Mouse (Mus musculus) lung, embryonic 16.5 days (tissue): ENCODE measurements at regions not wholly inside any gene's neighbourhood (a gene's known extent, or its start where the extent isn't known, plus 50 kb on each side); places are given as distances from the start of the nearest gene placed in this dataset.
A peak's percentile ranks its signal among the peaks of the same experiment; 100 is the strongest.
"Not testable (repeated sequence)": the region's sequence is repeated elsewhere in the genome, so short reads cannot be mapped to it uniquely, and the experiment has no call there.

Source experiments
- ATAC-seq: fragments of 200-750 bp; cut with Nextera tagmentation; 2 replicates; pipeline ENCODE4 v1.8.0; 2017; ENCODE audit warnings: low read depth, mild to moderate bottlenecking, moderate library complexity
- H3K27ac ChIP-seq: fragments of 300-500 bp; sonication (generic); 2 replicates; pipeline ENCODE4 v1.5.1; 2014; ENCODE audit warnings: mild to moderate bottlenecking, control low read depth, low read length
- H3K27me3 ChIP-seq: fragments of 300-500 bp; sonication (generic); 2 replicates; pipeline ENCODE4 v1.6.1; 2014; ENCODE audit warnings: low read depth, low read length, mixed read lengths; ENCODE audit not compliant: control insufficient read depth, insufficient read depth
- H3K36me3 ChIP-seq: fragments of 300-500 bp; sonication (generic); 2 replicates; pipeline ENCODE4 v1.6.1; 2014; ENCODE audit warnings: low read length; ENCODE audit not compliant: control insufficient read depth, insufficient read depth
- H3K4me1 ChIP-seq: fragments of 300-500 bp; sonication (generic); replicated peaks from 2 replicates; pipeline ENCODE4 v1.6.1; 2014; ENCODE audit warnings: low read length, mixed read lengths; ENCODE audit not compliant: control insufficient read depth, insufficient read depth
- H3K4me2 ChIP-seq: fragments of 300-500 bp; sonication (generic); 2 replicates; pipeline ENCODE4 v1.6.1; 2014; ENCODE audit warnings: low read depth, low read length, control low read depth
- H3K4me3 ChIP-seq: fragments of 300-500 bp; sonication (generic); 2 replicates; pipeline ENCODE4 v1.5.1; 2014; ENCODE audit warnings: mild to moderate bottlenecking, low read length, control low read depth
- H3K9ac ChIP-seq: fragments of 300-500 bp; sonication (generic); 2 replicates; pipeline ENCODE4 v1.6.1; 2014; ENCODE audit warnings: low read length, control low read depth
- H3K9me3 ChIP-seq: fragments of 300-500 bp; sonication (generic); 2 replicates; pipeline ENCODE4 v1.6.1; 2016; ENCODE audit warnings: low read length; ENCODE audit not compliant: control insufficient read depth
- WGBS: fragments of 180-500 bp; shearing (Covaris S2); extraction: QIAGEN DNeasy Blood & Tissue Kit; methylation state at CpG from one replicate; pipeline ENCODE4 v1.1.7; 2014; 5-methylcytosine and 5-hydroxymethylcytosine counted together

DNA sequence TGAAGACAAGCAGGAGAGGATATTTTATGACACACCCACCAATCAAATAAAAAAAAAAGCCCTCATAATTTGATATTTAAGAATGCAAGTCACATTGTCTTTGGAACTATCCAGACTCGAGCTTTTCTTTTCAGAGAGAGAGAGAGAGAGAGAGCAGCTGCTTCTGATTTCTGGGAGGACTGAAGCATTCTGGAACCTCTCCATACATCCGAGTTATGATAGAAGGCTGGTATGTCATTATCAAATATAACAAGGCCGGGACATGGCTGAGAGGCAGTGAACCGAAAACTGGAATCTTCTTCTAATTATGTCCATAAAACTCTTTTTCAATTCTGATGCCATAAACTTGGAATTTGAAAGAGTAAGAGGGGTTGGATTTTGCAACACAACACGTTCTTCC is 284.3 kb downstream of the Setd4 start:
- Histone ChIP-seq H3K27ac (no peak overlapping the region), H3K4me1 (no peaks in the 10 kb centered on the region), H3K4me3 (no peak overlapping the region), H3K9ac (no peak overlapping the region), H3K9me3 (peaks cover 4% of the 10 kb centered on the region; the same call in 1 of the 2 replicates), H3K36me3 (no peaks in the 10 kb centered on the region), H3K27me3 (no peaks in the 10 kb centered on the region), H3K4me2 (no peak overlapping the region)
- 71% methylated on average over 5 of the region's 5 CpGs for WGBS
- ATAC-seq: no peak

DNA sequence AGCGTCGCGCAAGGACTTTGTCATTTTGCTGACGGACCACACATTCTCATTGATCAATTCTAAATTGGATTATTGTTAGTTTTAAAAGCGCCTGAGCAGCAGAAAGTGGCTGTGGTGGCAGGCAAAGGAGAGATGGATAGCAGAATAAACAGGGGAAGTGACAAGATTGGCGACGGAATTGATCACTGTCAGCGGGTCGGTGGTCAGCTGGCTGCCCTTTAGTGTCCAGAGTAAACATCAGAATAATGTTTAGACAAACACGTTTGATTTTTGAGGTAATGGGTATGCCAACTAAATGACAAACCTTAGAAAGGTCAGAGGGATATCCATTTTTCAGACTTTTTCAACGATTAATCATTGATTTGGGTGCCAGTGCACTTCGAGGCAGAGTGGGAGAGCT is 292.2 kb downstream of the Setd4 start:
- peaks cover 4% of the 10 kb centered on the region; the same call in 1 of the 2 replicates for H3K9me3 ChIP-seq
- no peak overlapping the region for H3K4me2 ChIP-seq
- ATAC-seq: no peak
- H3K36me3 ChIP-seq: no peaks in the 10 kb centered on the region
- no peak overlapping the region for H3K4me3 ChIP-seq
- H3K4me1 ChIP-seq: no peaks in the 10 kb centered on the region
- H3K27me3 ChIP-seq: no peaks in the 10 kb centered on the region
- 22% methylated on average over 12 of the region's 12 CpGs for WGBS
- no peak overlapping the region for H3K9ac ChIP-seq
- H3K27ac ChIP-seq: no peak overlapping the region

- Histone ChIP-seq H3K36me3 (no peaks in the 10 kb centered on the region), H3K27ac (no peak overlapping the region), H3K4me3 (no peak overlapping the region), H3K27me3 (no peaks in the 10 kb centered on the region), H3K4me2 (no peak overlapping the region), H3K4me1 (no peaks in the 10 kb centered on the region), H3K9ac (no peak overlapping the region), H3K9me3 (peaks cover 4% of the 10 kb centered on the region; the same call in 1 of the 2 replicates)
- ATAC-seq: no peak
- WGBS: 83% methylated on average over 2 of the region's 2 CpGs
Observed at GRCm38 (mm10) chr16:93308666-93309360, 295.1 kb downstream of the Setd4 start.

GRCm38 (mm10) chr16:93306951-93307350 is 296.9 kb downstream of the Setd4 start:
- Histone ChIP-seq H3K27ac (no peak overlapping the region), H3K27me3 (no peaks in the 10 kb centered on the region), H3K4me3 (no peak overlapping the region), H3K4me1 (no peaks in the 10 kb centered on the region), H3K4me2 (no peak overlapping the region), H3K9me3 (peaks cover 4% of the 10 kb centered on the region; the same call in 1 of the 2 replicates), H3K9ac (no peak overlapping the region), H3K36me3 (no peaks in the 10 kb centered on the region)
- WGBS: 83% methylated on average over 18 of the region's 18 CpGs
- ATAC-seq: no peak

- not testable (repeated sequence) for H3K27ac ChIP-seq, H3K36me3 ChIP-seq, H3K4me3 ChIP-seq, H3K4me1 ChIP-seq, H3K27me3 ChIP-seq, H3K9ac ChIP-seq, H3K4me2 ChIP-seq, ATAC-seq, H3K9me3 ChIP-seq
- 60% methylated on average over 7 of the region's 7 CpGs for WGBS
Observed at GRCm38 (mm10) chr16:93306140-93306539, 297.7 kb downstream of the Setd4 start.

DNA sequence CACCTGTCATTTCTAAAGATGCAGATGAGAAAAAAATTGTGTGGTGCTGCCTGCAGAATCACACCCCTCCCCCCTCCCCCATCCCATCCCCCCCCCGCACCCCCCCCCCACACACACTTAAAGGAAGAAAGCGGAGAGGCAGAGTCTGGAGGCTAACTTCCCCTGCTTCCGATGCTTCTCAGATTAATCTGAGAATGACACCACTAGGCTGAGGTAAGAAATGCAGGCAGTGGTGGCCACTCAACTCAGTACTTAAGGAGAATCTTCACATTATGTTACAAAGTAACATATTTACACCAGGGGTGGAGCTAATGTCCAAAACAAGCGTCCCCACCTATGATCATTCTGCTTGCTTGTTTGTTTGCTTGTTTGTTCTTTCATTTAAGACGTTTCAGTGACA is 309.4 kb downstream of the Setd4 start:
- no peak overlapping the region for H3K4me2 ChIP-seq
- H3K9ac ChIP-seq: no peak overlapping the region
- H3K4me1 ChIP-seq: no peaks in the 10 kb centered on the region
- WGBS: 25% methylated on average over 5 of the region's 5 CpGs
- no peaks in the 10 kb centered on the region for H3K27me3 ChIP-seq
- no peaks in the 10 kb centered on the region for H3K9me3 ChIP-seq
- no peaks in the 10 kb centered on the region for H3K36me3 ChIP-seq
- H3K4me3 ChIP-seq: no peak overlapping the region
- no peak for ATAC-seq
- no peak overlapping the region for H3K27ac ChIP-seq

GRCm38 (mm10) chr16:93292965-93293653 is 310.8 kb downstream of the Setd4 start:
- Histone ChIP-seq H3K9ac (no peak overlapping the region), H3K4me1 (no peaks in the 10 kb centered on the region), H3K36me3 (no peaks in the 10 kb centered on the region), H3K27ac (peak overlapping the region; percentile 84), H3K4me3 (no peak overlapping the region), H3K9me3 (no peaks in the 10 kb centered on the region), H3K27me3 (no peaks in the 10 kb centered on the region), H3K4me2 (no peak overlapping the region)
- WGBS: 21% methylated on average over 13 of the region's 13 CpGs
- ATAC-seq: peak; percentile 92

- H3K4me3 ChIP-seq: no peak overlapping the region
- H3K36me3 ChIP-seq: no peaks in the 10 kb centered on the region
- no peaks in the 10 kb centered on the region for H3K27me3 ChIP-seq
- no peaks in the 10 kb centered on the region for H3K9me3 ChIP-seq
- 39% methylated on average over 14 of the region's 14 CpGs for WGBS
- no peaks in the 10 kb centered on the region for H3K4me1 ChIP-seq
- H3K4me2 ChIP-seq: peak overlapping the region; percentile 29
- peak overlapping the region; percentile 8; the same call in 1 of the 2 replicates for H3K9ac ChIP-seq
- peak; percentile 82 for ATAC-seq
- peak overlapping the region; percentile 84 for H3K27ac ChIP-seq
Observed at GRCm38 (mm10) chr16:93292181-93292834, 311.6 kb downstream of the Setd4 start.

DNA sequence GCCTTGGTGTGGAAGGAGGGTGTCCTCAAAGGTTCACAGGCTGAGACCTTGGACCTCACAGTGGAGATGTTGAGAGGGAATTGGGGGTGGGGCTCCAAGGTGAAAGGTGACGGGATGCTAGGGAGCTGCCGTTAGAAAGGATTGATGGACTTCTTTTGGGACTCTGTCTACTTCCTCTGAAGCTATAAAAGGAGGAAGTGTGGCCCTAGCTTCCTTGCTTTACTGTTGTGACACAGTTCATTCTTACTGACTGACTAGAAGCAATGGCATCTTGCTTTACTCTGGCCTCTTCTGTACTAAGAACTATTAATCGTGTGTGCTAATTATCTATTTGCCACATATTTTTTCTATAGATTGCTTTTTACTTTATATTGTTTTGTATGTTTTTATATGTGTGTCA is 315.8 kb downstream of the Setd4 start:
- Histone ChIP-seq H3K27me3 (no peaks in the 10 kb centered on the region), H3K9me3 (peaks cover 3% of the 10 kb centered on the region; the same call in 1 of the 2 replicates), H3K27ac (no peak overlapping the region), H3K4me3 (no peak overlapping the region), H3K4me1 (no peaks in the 10 kb centered on the region), H3K9ac (no peak overlapping the region), H3K36me3 (no peaks in the 10 kb centered on the region), H3K4me2 (no peak overlapping the region)
- ATAC-seq: no peak
- WGBS: 60% methylated on average over 3 of the region's 3 CpGs
